Mouse (Mus musculus): ENCODE data around the gene Shisa4.

DNA sequence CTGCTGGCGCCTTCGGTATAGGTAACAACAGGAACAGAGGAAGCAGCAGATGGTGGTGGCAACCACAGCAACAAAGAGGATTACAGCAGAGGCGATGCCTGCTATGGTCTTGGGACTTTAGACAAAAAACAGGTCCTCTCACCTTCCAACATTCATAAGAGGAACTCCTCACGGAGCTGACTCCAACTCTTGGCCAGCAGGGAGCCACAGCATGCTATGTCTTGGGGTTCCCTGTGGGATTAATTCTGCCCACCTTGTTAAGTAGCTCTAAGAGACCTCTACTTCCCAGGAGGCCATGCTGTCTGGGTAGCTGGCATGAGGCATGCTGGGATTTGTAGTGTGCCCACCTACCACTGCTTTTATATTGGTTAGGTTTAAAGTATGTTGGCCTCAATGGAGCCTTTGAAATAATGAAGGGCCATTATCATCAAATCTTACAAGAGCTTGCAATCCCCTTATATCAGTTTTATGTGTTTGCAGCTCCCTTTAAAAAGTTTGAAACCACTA is 1.8 kb downstream of the Shisa4 start:
- TF ChIP-seq POLR2A (IDR thresholded peaks at IDR 0.05; ENCODE audit: borderline replicate concordance, extremely low read depth, low read depth, low read length) (no peak), CTCF (IDR thresholded peaks at IDR 0.05; ENCODE audit: insufficient read depth, low read length) (no peak)

Measured in lung, adult 2 months (tissue).